Mouse (Mus musculus): ENCODE results near the gene Gm21969.

GRCm38 (mm10) chr4:139602357-139603244 is at the start of gene Gm21969:
- TF ChIP-seq CTCF (IDR thresholded peaks at IDR 0.05; ENCODE audit: low read depth) (peak; percentile 94), EP300 (IDR thresholded peaks at IDR 0.05; ENCODE audit: low read depth) (no peak)
